Mouse (Mus musculus) MEL (cell line): ENCODE results near the gene Arl15. TPM values are rescaled to one million over a fixed set of nuclear protein-coding genes. Genes with fewer than 3 reads are reported as not detected.
A peak's percentile ranks its signal among the peaks of the same experiment; 100 is the strongest.

Source experiments
- DNase-seq: peaks from one replicate; pipeline ENCODE4 v3.0.0; 2011; ENCODE audit warnings: low read depth, low spot score
- H3K27ac ChIP-seq: 2 replicates; pipeline ENCODE4 v1.5.1; 2012; ENCODE audit warnings: low read depth, mild to moderate bottlenecking, control low read depth, low read length, moderate library complexity; ENCODE audit not compliant: control insufficient read depth
- H3K27me3 ChIP-seq, 2 experiments: fragments of 150-350 bp in 1 of 2; sonication (generic) in 1 of 2; 2 replicates each; pipeline ENCODE4 v1.6.1; 2012; ENCODE audit warnings: low read length in 2 of 2, mild to moderate bottlenecking in 2 of 2, improper control_type of control experiment in 1 of 2, moderate library complexity in 1 of 2; ENCODE audit not compliant: insufficient read depth in 2 of 2, control insufficient read depth in 1 of 2
- H3K36me3 ChIP-seq, 2 experiments: 2 replicates each; pipeline ENCODE4 v1.6.1; 2012 to 2014; ENCODE audit warnings: low read length in 2 of 2, improper control_type of control experiment in 1 of 2, inconsistent platforms in 1 of 2, mild to moderate bottlenecking in 1 of 2; ENCODE audit not compliant: insufficient read depth in 2 of 2, control insufficient read depth in 1 of 2
- H3K4me1 ChIP-seq, 2 experiments: fragments of 150-350 bp in 1 of 2; sonication (generic) in 1 of 2; 2 replicates each; pipeline ENCODE4 v1.6.1; 2012; ENCODE audit warnings: low read length in 2 of 2, improper control_type of control experiment in 1 of 2, mild to moderate bottlenecking in 1 of 2; ENCODE audit not compliant: insufficient read depth in 2 of 2, control insufficient read depth in 1 of 2
- H3K4me3 ChIP-seq, 2 experiments: fragments of 150-350 bp in 1 of 2; sonication (generic) in 1 of 2; 2 replicates each; pipeline ENCODE4 v1.5.1; 2012; ENCODE audit warnings: low read depth in 2 of 2, low read length in 2 of 2, mild to moderate bottlenecking in 2 of 2, moderate library complexity in 2 of 2, control low read depth in 1 of 2, improper control_type of control experiment in 1 of 2; ENCODE audit not compliant: control insufficient read depth in 1 of 2, insufficient read depth in 1 of 2
- H3K79me2 ChIP-seq: 2 replicates; pipeline ENCODE4 v1.6.1; 2012; ENCODE audit warnings: mild to moderate bottlenecking, low read length, moderate library complexity; ENCODE audit not compliant: control insufficient read depth, poor library complexity, insufficient read depth
- H3K9ac ChIP-seq: 2 replicates; pipeline ENCODE4 v1.6.1; 2012; ENCODE audit warnings: low read depth, mild to moderate bottlenecking, control low read depth, low read length, moderate library complexity; ENCODE audit not compliant: control insufficient read depth, poor library complexity, severe bottlenecking
- H3K9me3 ChIP-seq: fragments of 150-350 bp; sonication (generic); replicated peaks from 2 replicates; pipeline ENCODE4 v1.6.1; 2012; ENCODE audit warnings: mild to moderate bottlenecking, low read length, improper control_type of control experiment, moderate library complexity; ENCODE audit not compliant: insufficient read depth
- CHD1 ChIP-seq: IDR thresholded peaks from 2 replicates; pipeline ENCODE4 v1.6.1; 2012; ENCODE audit warnings: low read depth, mild to moderate bottlenecking, inconsistent platforms, low read length, improper control_type of control experiment
- CHD2 ChIP-seq: IDR thresholded peaks from 2 replicates; pipeline ENCODE4 v1.6.1; 2011; ENCODE audit warnings: low read length, improper control_type of control experiment
- CTCF ChIP-seq, 3 experiments: IDR thresholded peaks in 2 of 3; conservative IDR thresholded peaks in 1 of 3; 2 replicates each; pipeline ENCODE4 v1.5.1; 2011 to 2012; ENCODE audit warnings: low read length in 3 of 3, low read depth in 2 of 3, mild to moderate bottlenecking in 2 of 3, improper control_type of control experiment in 1 of 3, inconsistent platforms in 1 of 3, mixed read lengths in 1 of 3, moderate library complexity in 1 of 3; ENCODE audit not compliant: control insufficient read depth in 1 of 3, insufficient read depth in 1 of 3, poor library complexity in 1 of 3, severe bottlenecking in 1 of 3
- E2F4 ChIP-seq: IDR thresholded peaks from 2 replicates; pipeline ENCODE4 v1.6.1; 2011; ENCODE audit warnings: low read depth, low read length, improper control_type of control experiment, borderline replicate concordance
- ELF1 ChIP-seq: IDR thresholded peaks from 2 replicates; pipeline ENCODE4 v1.6.1; 2014; ENCODE audit warnings: low read depth, mild to moderate bottlenecking, inconsistent platforms, low read length, improper control_type of control experiment, moderate library complexity
- EP300 ChIP-seq, 2 experiments: IDR thresholded peaks; 2 replicates each; pipeline ENCODE4 v1.6.1; 2011; ENCODE audit warnings: improper control_type of control experiment in 2 of 2, low read length in 2 of 2, low read depth in 1 of 2, mild to moderate bottlenecking in 1 of 2
- ETS1 ChIP-seq: IDR thresholded peaks from 2 replicates; pipeline ENCODE4 v1.6.1; 2012; ENCODE audit warnings: low read depth, mild to moderate bottlenecking, inconsistent platforms, low read length, improper control_type of control experiment, moderate library complexity
- GABPA ChIP-seq: IDR thresholded peaks from 2 replicates; pipeline ENCODE4 v1.6.1; 2012; ENCODE audit warnings: low read depth, mild to moderate bottlenecking, inconsistent platforms, low read length, improper control_type of control experiment, moderate library complexity
- JUND ChIP-seq: IDR thresholded peaks from 2 replicates; pipeline ENCODE4 v1.6.1; 2011; ENCODE audit warnings: low read depth, mild to moderate bottlenecking, improper control_type of control experiment, low read length
- MAX ChIP-seq: IDR thresholded peaks from 2 replicates; pipeline ENCODE4 v1.6.1; 2011; ENCODE audit warnings: low read length, improper control_type of control experiment
- MYB ChIP-seq: IDR thresholded peaks from 2 replicates; pipeline ENCODE4 v1.6.1; 2011; ENCODE audit warnings: mild to moderate bottlenecking, low read depth, low read length, improper control_type of control experiment
- POLR2AphosphoS2 ChIP-seq: IDR thresholded peaks from 2 replicates; pipeline ENCODE4 v1.6.1; 2011; ENCODE audit warnings: low read length, improper control_type of control experiment
- RAD21 ChIP-seq: IDR thresholded peaks from 2 replicates; pipeline ENCODE4 v1.6.1; 2011; ENCODE audit warnings: mild to moderate bottlenecking, low read depth, low read length, improper control_type of control experiment
- RCOR1 ChIP-seq: IDR thresholded peaks from 2 replicates; pipeline ENCODE4 v1.6.1; 2012; ENCODE audit warnings: low read depth, mild to moderate bottlenecking, inconsistent platforms, low read length, improper control_type of control experiment
- SIN3A ChIP-seq: IDR thresholded peaks from 2 replicates; pipeline ENCODE4 v1.6.1; 2012; ENCODE audit warnings: low read length, improper control_type of control experiment, inconsistent platforms
- SMC3 ChIP-seq: IDR thresholded peaks from 2 replicates; pipeline ENCODE4 v1.6.1; 2011; ENCODE audit warnings: low read depth, low read length, improper control_type of control experiment
- TAL1 ChIP-seq: IDR thresholded peaks from 2 replicates; pipeline ENCODE4 v1.6.1; 2012; ENCODE audit warnings: mild to moderate bottlenecking, inconsistent platforms, low read length, moderate library complexity, mixed read lengths
- TCF12 ChIP-seq: IDR thresholded peaks from 2 replicates; pipeline ENCODE4 v1.6.1; 2014; ENCODE audit warnings: low read depth, mild to moderate bottlenecking, inconsistent platforms, low read length, improper control_type of control experiment, moderate library complexity
- USF2 ChIP-seq, 2 experiments: IDR thresholded peaks; 2 replicates each; pipeline ENCODE4 v1.6.1; 2011 to 2012; ENCODE audit warnings: improper control_type of control experiment in 2 of 2, low read length in 2 of 2, borderline replicate concordance in 1 of 2, inconsistent platforms in 1 of 2, low read depth in 1 of 2, mild to moderate bottlenecking in 1 of 2; ENCODE audit not compliant: insufficient read depth in 1 of 2
- ZC3H11A ChIP-seq: IDR thresholded peaks from 2 replicates; pipeline ENCODE4 v1.6.1; 2012; ENCODE audit warnings: low read depth, mild to moderate bottlenecking, inconsistent platforms, low read length, improper control_type of control experiment
- ZNF384 ChIP-seq: IDR thresholded peaks from 2 replicates; pipeline ENCODE4 v1.6.1; 2012; ENCODE audit warnings: low read depth, mild to moderate bottlenecking, inconsistent platforms, low read length, improper control_type of control experiment
- polyA plus RNA-seq, 2 experiments: library from polyadenylated mRNA; stranded (reverse) in 1 of 2; unstranded in 1 of 2; fragments of >175 nt in 1 of 2; fragments of >200 nt in 1 of 2; gene quantifications; 2 replicates each; pipeline versions ENCODE4 v1.2.1 to v1.2.4; 2012; ENCODE audit warnings: low replicate concordance in 2 of 2, low read depth in 1 of 2; ENCODE audit not compliant: insufficient read length in 2 of 2, insufficient read depth in 1 of 2, missing spikeins in 1 of 2
- total RNA-seq: library from RNA; depleted of rRNA; stranded (reverse); fragments of 300-350 nt; gene quantifications from 2 replicates; pipeline ENCODE4 v1.2.3, GENCODE M21; 2012

Arl15 gene
- total and polyA plus RNA-seq, 3 experiments, result 3.6 to 5.8 TPM; not detected in 1

- Histone ChIP-seq H3K4me1 (no peaks in the 10 kb centered on the region), H3K79me2 (no peaks in the 10 kb centered on the region)
Measured at GRCm38 (mm10) chr13:114145249-114145648, 350.9 kb downstream of the Arl15 start.

GRCm38 (mm10) chr13:114150856-114151697, 356.8 kb downstream of the Arl15 start:
- Histone ChIP-seq H3K9ac (no peak overlapping the region), H3K27me3 (no peaks in the 10 kb centered on the region), H3K9me3 (no peaks in the 10 kb centered on the region), H3K4me3 (no peak overlapping the region), H3K4me1 (no peaks in the 10 kb centered on the region), H3K79me2 (no peaks in the 10 kb centered on the region), H3K27ac (no peak overlapping the region), H3K36me3 (no peaks in the 10 kb centered on the region)
- peak; percentile 5 for DNase-seq
- TF ChIP-seq ZC3H11A (no peak), TAL1 (no peak), RAD21 (no peak), GABPA (no peak), CHD2 (no peak), ELF1 (no peak), MYB (no peak), EP300 (IDR thresholded peaks at IDR 0.05; ENCODE audit: low read depth in 1 of 2, low read length in 2 of 2) (no peak), TCF12 (no peak)

More at GRCm38 (mm10) chr13:114145249-114145648, 350.9 kb downstream of the Arl15 start:
- H3K9me3 ChIP-seq, result no peaks in the 10 kb centered on the region
- H3K4me3 ChIP-seq, result no peak overlapping the region
- no peak overlapping the region for H3K27ac ChIP-seq
- TF ChIP-seq ETS1 (no peak), CTCF (IDR thresholded peaks at IDR 0.05 in 2 of 3, conservative IDR thresholded peaks at IDR 0.05 in 1 of 3; ENCODE audit: control insufficient read depth in 1 of 3, insufficient read depth in 1 of 3, low read depth in 2 of 3, low read length in 3 of 3, poor library complexity in 1 of 3, severe bottlenecking in 1 of 3) (no peak), JUND (no peak), TAL1 (no peak), SMC3 (no peak), CHD1 (no peak)
- no peaks in the 10 kb centered on the region for H3K27me3 ChIP-seq
- no peak for DNase-seq
- no peaks in the 10 kb centered on the region for H3K36me3 ChIP-seq
- no peak overlapping the region for H3K9ac ChIP-seq

GRCm38 (mm10) chr13:114151698-114152069, 357.4 kb downstream of the Arl15 start:
- DNase-seq, result no peak
- no peak for TF ChIP-seq MAX
- no peak for TF ChIP-seq SIN3A
- no peak for TF ChIP-seq POLR2AphosphoS2
- no peak for TF ChIP-seq SMC3
- TF ChIP-seq E2F4, result no peak
- TF ChIP-seq ZNF384, result no peak
- no peak for TF ChIP-seq RCOR1
- TF ChIP-seq USF2 (IDR thresholded peaks at IDR 0.05; ENCODE audit: borderline replicate concordance in 1 of 2, insufficient read depth in 1 of 2, low read depth in 1 of 2, low read length in 2 of 2), result no peak
- H3K9me3 ChIP-seq, result no peaks in the 10 kb centered on the region

More at GRCm38 (mm10) chr13:114151698-114152069, 357.4 kb downstream of the Arl15 start:
- Histone ChIP-seq H3K4me3 (no peak overlapping the region), H3K27me3 (no peaks in the 10 kb centered on the region), H3K79me2 (no peaks in the 10 kb centered on the region), H3K36me3 (no peaks in the 10 kb centered on the region), H3K4me1 (no peaks in the 10 kb centered on the region), H3K27ac (no peak overlapping the region), H3K9ac (no peak overlapping the region)
